Mouse (Mus musculus): Measurements from ENCODE around the gene Gon7. TPM values are rescaled to one million over a fixed set of nuclear protein-coding genes. Genes with fewer than 3 reads are reported as not detected.
A peak's percentile ranks its signal among the peaks of the same experiment; 100 is the strongest.

Gon7 gene
- total RNA-seq, 2 experiments from 2014 or later: 9.3 to 10.6 TPM

GRCm38 (mm10) chr12:102710851-102711375 lies 46.7 kb downstream of the Gon7 start:
- intact Hi-C loops (cut with DNase I): no loop called here
- DNase-seq: no peak

DNA sequence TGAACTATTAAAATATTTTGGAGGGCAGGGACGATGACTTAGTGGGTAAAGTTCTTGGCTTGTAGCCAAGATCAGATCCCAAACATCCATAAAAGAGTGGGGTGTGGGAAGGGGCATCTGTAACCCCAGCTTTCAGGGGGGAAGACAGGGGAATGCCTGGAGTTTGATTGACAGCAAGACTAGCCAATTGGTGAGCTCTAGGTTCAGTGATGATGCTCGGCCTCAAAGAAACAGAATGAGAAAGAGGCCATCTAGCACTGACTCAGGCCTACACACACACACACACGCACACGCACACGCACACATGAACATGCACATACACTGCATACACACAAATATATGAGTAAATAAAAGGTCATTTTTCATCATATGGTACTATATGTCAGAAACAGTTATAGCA lies 47.7 kb downstream of the Gon7 start:
- intact Hi-C loops (cut with DNase I): loop anchor here (2.0 kb wide), 1 partner anchor 187 kb away; no protein-coding TSS in a partner anchor

DNA sequence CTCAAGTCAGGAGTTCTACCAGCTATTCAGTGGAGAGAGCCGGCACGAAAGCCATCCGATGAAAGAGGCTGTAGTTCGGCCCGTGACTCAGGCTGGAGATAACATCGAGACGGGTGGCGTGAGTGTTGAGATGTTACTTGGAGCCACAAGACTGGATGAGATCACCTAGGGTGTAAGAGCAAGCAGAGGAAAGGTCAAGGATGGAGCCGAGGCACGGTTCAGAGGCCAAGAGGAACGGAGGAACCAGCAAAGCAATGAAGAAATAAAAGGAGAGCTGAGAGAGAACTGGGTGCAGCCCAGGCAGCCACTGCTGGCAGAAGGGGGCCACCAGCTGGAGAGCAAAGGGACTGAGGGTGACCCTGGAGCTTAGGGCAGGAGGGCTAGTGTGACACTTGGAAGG lies 49.4 kb downstream of the Gon7 start:
- DNase-seq: peak; percentile 31 to 63
- intact Hi-C loops (cut with DNase I): loop anchor here (2.0 kb wide), 1 partner anchor 185 kb away; no protein-coding TSS in a partner anchor

More for the DNA sequence above, 47.7 kb downstream of the Gon7 start:
- no peak for DNase-seq

GRCm38 (mm10) chr12:102706833-102707463 lies 50.7 kb downstream of the Gon7 start:
- intact Hi-C loops (cut with DNase I): no loop called here
- DNase-seq: no peak

DNA sequence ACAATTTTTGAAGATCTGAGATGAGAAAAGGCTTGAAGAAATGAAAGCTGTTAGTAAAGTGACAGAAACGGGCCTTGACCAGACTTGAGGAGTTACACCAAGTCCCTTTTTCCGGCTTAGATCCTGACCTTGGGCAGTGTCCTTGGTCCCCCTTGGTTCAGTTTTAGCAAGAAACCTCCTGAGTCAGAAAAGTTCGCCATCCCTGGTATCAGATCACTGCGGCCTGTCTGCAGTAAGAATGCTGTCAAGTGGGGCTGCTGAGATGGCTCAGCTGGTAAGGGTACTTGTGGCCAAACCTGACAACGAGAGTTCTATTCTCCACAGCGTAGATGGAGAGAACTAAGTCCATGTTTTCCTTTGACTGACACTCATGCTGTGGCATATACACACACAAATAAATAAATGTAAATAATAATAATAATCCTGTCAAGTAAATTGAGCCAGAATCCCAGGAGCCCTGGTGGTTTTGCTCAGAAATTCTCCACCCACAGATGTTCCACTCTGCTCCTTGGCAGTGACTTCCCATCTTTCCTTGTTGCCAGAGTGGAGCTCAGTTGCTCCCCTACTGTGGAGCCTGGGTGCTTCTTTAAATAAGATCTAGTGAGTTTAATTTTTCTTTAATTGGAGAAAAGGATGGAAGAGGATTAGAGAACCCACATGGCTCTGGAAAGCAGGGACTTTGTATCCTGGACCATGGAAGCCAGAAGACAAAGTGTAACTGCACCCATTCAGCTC lies 51.5 kb downstream of the Gon7 start:
- intact Hi-C loops (cut with DNase I): loop anchor here (2.0 kb wide), 1 partner anchor 127 kb away; no protein-coding TSS in a partner anchor
- no peak for DNase-seq

GRCm38 (mm10) chr12:102705216-102705871 lies 52.3 kb downstream of the Gon7 start:
- intact Hi-C loops (cut with DNase I): loop anchor here (2.0 kb wide), 1 partner anchor 127 kb away; no protein-coding TSS in a partner anchor
- DNase-seq: peak; percentile 92 to 93

- DNase-seq: peak; percentile 67 to 77
- intact Hi-C loops (cut with DNase I): loop anchor here (2.0 kb wide), 1 partner anchor 126 kb away; no protein-coding TSS in a partner anchor
Measured at GRCm38 (mm10) chr12:102704457-102705198, 53.0 kb downstream of the Gon7 start, which contains the start of gene Itpk1. Itpk1 (minus strand) TSS chr12:102704930.

DNA sequence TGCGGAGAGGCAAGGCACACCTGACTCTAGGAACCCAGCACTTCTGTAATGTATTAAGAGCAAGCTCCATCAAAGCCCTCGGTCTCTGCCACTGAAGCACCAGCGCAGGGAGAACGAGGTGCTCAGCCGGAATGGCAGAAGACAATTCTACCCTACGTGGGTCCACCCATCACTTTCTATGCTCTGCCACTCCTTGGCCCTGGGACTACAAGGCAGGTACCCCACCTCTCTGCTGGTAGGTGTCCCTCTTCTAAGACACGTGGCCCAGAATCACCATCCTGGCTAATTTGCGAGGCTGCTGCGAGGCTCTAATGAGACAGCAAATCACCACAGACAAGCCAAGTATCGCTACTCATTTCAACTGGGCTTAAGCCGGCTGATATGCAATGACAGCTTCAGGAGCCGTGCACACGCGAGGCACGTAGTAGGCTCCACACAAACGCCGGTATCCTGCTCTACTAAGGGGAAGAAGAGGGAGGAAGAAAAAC lies 53.6 kb downstream of the Gon7 start:
- intact Hi-C loops (cut with DNase I): loop anchor here (2.0 kb wide), 2 partner anchors 21 to 125 kb away; no protein-coding TSS in a partner anchor
- no peak for DNase-seq

GRCm38 (mm10) chr12:102703441-102703840 lies 54.2 kb downstream of the Gon7 start:
- intact Hi-C loops (cut with DNase I): loop anchor here (2.0 kb wide), 1 partner anchor 21 kb away; no protein-coding TSS in a partner anchor
- DNase-seq: no peak

Other genes starting within 250 kb of the Gon7 start
- under 1 TPM in 1 of 2 experiments, not detected in 1; 0.15 TPM for gene Chga, start 202.8 kb downstream of the Gon7 start, total RNA-seq (2021)
- gene Itpk1, start 52.9 kb downstream of the Gon7 start, total RNA-seq (2021): 10 to 100 TPM; 10.7 to 13.0 TPM
- 1 to 10 TPM; 6.3 to 6.6 TPM for gene Moap1, start 14.1 kb downstream of the Gon7 start, total RNA-seq (2021)
- gene Tmem251, start 14.0 kb downstream of the Gon7 start, total RNA-seq (2021): 1 to 10 TPM; 3.9 to 5.4 TPM
- not detected for gene Gm28051, start within 50 bp of the Gon7 start, total RNA-seq (2021)
- gene Ubr7, start 164 bp upstream of the Gon7 start, total RNA-seq (2021): 10 to 100 TPM; 26.4 to 30.0 TPM
- 1 to 10 TPM; 4.6 to 5.6 TPM for gene Gm20604, start 869 bp upstream of the Gon7 start, total RNA-seq (2021)
- gene Btbd7, start 120.7 kb upstream of the Gon7 start, total RNA-seq (2021): 10 to 100 TPM; 29.7 to 30.8 TPM
- gene Cox8c, start 141.5 kb upstream of the Gon7 start, total RNA-seq (2021): not detected
- gene Unc79, start 191.1 kb upstream of the Gon7 start, total RNA-seq (2021): under 1 TPM; 0.05 to 0.12 TPM

Data from heart, postnatal 14 days (tissue).